Mouse (Mus musculus) olfactory bulb, adult 2 months (tissue): ENCODE measurements around the gene Pycr2. TPM values are rescaled to one million over a fixed set of nuclear protein-coding genes. Genes with fewer than 3 reads are reported as not detected.

Source experiments
- H3K27ac ChIP-seq: fragments of 200-500 bp; 2 replicates; pipeline ENCODE4 v1.5.1; 2012; ENCODE audit warnings: low read depth, low read length; ENCODE audit not compliant: insufficient read depth
- H3K4me1 ChIP-seq: fragments of 200-500 bp; 2 replicates; pipeline ENCODE4 v1.6.1; 2012; ENCODE audit warnings: low read length; ENCODE audit not compliant: control insufficient read depth, insufficient read depth
- H3K4me3 ChIP-seq: fragments of 200-500 bp; 2 replicates; pipeline ENCODE4 v1.5.1; 2012; ENCODE audit warnings: mild to moderate bottlenecking, low read depth, low read length, moderate library complexity; ENCODE audit not compliant: insufficient read depth
- CTCF ChIP-seq: fragments of 200-500 bp; IDR thresholded peaks from 2 replicates; pipeline ENCODE4 v1.5.1; 2012; ENCODE audit warnings: low read depth, mild to moderate bottlenecking, low read length, moderate library complexity; ENCODE audit not compliant: insufficient read depth
- POLR2A ChIP-seq: fragments of 200-500 bp; IDR thresholded peaks from 2 replicates; pipeline ENCODE4 v1.6.1; 2012; ENCODE audit warnings: mild to moderate bottlenecking, low read depth, low read length, moderate library complexity; ENCODE audit not compliant: insufficient read depth
- WGBS: fragments of 180-500 bp; shearing (Covaris S2); methylation state at CpG from one replicate; pipeline ENCODE4 v1.1.7; 2018; 5-methylcytosine and 5-hydroxymethylcytosine counted together
- polyA plus RNA-seq: library from polyadenylated mRNA; stranded (reverse); fragments of >200 nt; gene quantifications from 2 replicates; pipeline ENCODE4 v1.2.4, GENCODE M21; 2012; ENCODE audit warnings: low replicate concordance; ENCODE audit not compliant: missing spikeins, insufficient read depth, insufficient read length

The Pycr2 gene
- polyA plus RNA-seq, 1 experiment = not detected

DNA sequence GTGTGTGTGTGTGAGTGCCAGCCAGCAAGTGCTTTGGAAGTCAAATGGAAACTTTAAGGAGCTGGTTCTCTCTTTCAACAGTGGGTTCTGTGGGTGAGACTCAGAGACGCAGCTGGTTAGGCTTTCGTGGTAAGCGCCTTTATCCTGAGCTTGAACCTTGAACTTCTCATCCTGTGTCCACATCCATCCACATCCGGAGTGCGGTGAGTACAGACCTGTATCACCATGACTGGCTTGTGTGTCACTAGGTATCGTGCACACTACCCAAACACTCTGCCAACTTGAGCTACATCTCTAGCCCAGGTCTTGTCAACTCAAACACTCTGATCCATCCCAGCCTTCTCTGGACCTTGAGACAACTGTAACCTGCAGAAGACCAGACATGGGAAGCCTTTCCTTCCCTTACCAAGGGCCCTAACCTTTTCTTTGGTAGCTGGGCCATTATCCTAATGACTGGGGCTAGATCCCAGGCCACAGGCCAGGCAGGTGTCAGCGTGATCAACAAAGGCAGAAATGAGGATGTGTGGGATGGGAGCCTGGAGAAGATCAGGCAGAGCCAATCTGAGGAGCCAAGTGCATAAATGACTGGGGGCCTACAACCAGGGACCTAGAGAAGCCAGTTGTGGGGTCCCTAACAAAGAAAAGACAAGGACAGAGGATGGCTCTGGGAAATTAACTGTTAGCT lies 36.8 kb downstream of the Pycr2 start:
- Histone ChIP-seq H3K4me3 (no peak overlapping the region), H3K27ac (no peak overlapping the region), H3K4me1 (peaks cover 29% of the 10 kb centered on the region)
- TF ChIP-seq POLR2A = no peak
- no peak for TF ChIP-seq CTCF
- WGBS = 93% methylated on average over 7 of the region's 7 CpGs

DNA sequence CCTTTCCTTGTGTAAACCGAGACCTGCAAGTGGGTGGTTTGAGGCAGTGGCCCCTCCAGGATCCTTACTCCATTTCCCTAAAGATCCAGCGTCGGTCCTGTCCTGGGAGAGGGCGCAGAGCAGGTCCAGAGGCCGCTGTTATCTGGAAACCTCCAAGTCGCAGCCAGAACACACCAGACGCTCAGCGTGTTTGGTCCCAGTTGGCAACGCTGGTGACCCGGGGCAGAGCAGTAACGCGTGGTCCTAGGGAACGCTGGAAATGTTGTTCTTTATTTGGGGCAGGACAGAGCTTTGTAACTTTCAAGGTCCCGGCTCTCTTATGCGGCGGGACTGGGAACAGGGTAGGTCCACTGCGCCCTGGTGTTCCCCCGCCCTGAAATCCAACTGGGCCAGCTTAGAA lies 37.6 kb downstream of the Pycr2 start:
- H3K4me3 ChIP-seq = peak overlapping the region; percentile 66
- no peak for TF ChIP-seq CTCF
- TF ChIP-seq POLR2A = no peak
- 23% methylated on average over 18 of the region's 18 CpGs for WGBS
- H3K27ac ChIP-seq = no peak overlapping the region
- peaks cover 24% of the 10 kb centered on the region for H3K4me1 ChIP-seq

DNA sequence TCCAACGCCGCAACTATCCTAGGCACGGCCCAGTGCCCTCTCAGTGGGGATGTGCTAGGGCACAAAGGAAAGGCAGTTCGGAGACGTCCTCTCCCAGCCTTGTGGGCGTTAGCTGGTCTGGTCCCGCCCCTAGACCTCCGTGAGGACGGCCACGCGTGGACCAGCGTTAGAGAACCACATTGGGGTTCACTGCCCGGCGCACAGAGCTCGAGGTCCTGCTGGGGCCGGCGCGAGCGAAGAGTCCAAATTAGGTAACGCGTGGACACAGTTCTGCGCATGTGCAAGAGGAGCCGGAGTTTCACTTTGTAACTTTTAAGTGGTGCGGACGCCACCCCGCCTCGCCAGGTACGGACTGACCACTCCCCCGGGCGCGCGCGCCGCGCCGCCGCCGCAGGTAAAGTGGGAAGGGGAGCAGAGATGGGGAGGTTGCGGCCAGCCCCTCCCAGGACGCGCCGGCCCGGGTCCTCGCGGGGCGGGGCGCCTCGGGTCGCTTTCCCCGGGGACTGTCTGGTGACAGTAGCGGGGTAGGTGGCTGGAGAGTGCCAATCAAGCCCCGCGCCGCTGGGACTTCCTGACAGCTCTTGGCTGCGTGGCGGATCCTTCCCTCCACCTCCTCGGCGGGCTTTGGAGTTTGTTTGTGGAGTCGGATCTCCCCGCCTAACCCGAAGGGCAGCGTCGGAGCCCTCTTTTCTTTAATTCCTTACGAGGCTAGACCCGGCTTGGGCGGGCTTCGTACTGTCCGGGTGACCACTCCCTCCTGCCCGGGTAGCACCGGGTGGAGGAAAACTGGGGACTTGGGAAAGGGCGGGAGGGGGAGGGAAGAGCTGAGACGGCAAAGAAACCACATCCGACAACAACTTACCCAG lies 38.3 kb downstream of the Pycr2 start, which contains the start of gene Tmem63a:
Gene Tmem63a (plus strand): TSS at position 179 of the 866 bp plus-strand sequence.
- H3K27ac ChIP-seq = no peak within 1 kb of the TSS
- TF ChIP-seq POLR2A (no peak), CTCF (no peak)
- WGBS = 2% methylated on average over 73 of the region's 73 CpGs

DNA sequence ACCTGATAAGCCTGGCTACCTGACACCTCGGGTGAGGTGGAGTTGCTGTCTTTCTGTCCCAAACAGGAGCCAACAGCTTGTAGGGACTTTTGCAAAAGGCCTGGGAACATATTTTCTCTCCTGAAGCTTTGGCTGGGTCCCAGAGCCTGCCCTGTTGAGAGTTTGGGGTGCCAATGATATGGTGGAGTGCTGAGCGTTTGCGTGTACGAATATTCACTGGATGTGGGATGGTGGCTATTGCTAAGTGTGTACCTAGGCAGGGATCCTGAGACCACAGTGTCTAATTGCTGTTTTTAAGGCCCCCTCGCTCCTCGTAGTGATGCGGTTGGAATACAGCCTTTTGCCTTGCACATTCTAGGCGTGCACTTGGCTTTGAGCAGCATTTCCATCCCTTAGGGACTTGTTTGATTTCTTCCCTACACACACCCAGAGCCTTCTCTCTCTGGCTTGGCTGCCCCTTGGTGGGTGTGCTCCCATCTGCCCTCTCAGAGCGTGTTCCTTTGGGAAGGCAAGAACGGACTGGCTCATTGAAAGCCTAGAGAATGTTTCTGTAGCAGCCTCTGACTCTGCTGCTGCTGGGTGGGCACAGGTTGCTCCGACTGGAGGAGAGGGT lies 39.0 kb downstream of the Pycr2 start:
- peak overlapping the region; percentile 66; the same call in 1 of the 2 replicates for H3K4me3 ChIP-seq
- H3K27ac ChIP-seq = no peak overlapping the region
- TF ChIP-seq POLR2A (no peak), CTCF (no peak)
- H3K4me1 ChIP-seq = peaks cover 20% of the 10 kb centered on the region
- 72% methylated on average over 11 of the region's 11 CpGs for WGBS

More for the DNA sequence above, 38.3 kb downstream of the Pycr2 start, which contains the start of gene Tmem63a:
- peaks cover 20% of the 10 kb centered on the region for H3K4me1 ChIP-seq
- H3K4me3 ChIP-seq = peak within 1 kb of the TSS; percentile 66

DNA sequence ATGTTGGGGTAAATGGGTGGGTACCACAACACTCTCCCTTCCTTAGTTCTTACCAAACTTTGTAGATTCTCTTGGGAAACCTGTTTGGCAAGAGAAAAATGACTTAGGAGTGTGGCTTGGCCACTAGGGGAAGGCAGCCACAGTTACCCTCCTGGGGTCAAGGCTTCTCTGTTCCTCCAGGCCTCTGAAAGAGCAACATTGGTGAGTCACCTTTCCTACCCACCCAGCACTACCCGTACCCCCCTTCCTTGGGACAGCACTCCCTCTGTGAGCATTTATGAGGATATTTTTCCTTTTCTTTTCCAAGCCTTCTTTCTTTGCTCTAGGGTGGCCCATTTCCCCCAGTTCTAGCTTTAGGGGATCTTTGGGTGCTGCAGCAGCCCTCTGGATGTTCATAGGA lies 39.8 kb downstream of the Pycr2 start:
- Histone ChIP-seq H3K4me1 (peaks cover 20% of the 10 kb centered on the region), H3K4me3 (no peak overlapping the region), H3K27ac (no peak overlapping the region)
- no peak for TF ChIP-seq POLR2A
- 82% methylated on average over 1 of the region's 1 CpGs for WGBS

DNA sequence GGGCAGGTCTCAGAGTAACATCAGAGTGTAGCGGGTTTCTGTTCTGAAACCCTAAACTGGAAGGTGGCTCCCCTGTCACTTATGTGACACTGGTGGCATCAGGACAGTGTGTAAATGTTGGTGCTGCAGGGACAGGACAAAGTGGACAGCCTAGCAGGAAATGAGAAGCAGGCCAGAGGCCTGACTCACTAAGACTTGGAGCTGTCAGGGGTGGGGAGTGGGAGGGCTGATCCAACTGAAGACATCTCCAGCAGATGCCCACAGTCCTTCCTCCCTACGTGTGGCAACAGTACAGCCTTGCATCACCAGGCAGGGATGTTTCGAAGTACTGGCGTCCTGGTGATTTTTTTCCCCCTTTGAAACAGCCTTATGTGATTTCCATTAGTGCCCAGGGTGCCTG lies 40.5 kb downstream of the Pycr2 start:
- peaks cover 20% of the 10 kb centered on the region for H3K4me1 ChIP-seq
- no peak overlapping the region for H3K27ac ChIP-seq
- WGBS = 84% methylated on average over 4 of the region's 4 CpGs
- no peak overlapping the region for H3K4me3 ChIP-seq
- TF ChIP-seq CTCF (no peak), POLR2A (no peak)

DNA sequence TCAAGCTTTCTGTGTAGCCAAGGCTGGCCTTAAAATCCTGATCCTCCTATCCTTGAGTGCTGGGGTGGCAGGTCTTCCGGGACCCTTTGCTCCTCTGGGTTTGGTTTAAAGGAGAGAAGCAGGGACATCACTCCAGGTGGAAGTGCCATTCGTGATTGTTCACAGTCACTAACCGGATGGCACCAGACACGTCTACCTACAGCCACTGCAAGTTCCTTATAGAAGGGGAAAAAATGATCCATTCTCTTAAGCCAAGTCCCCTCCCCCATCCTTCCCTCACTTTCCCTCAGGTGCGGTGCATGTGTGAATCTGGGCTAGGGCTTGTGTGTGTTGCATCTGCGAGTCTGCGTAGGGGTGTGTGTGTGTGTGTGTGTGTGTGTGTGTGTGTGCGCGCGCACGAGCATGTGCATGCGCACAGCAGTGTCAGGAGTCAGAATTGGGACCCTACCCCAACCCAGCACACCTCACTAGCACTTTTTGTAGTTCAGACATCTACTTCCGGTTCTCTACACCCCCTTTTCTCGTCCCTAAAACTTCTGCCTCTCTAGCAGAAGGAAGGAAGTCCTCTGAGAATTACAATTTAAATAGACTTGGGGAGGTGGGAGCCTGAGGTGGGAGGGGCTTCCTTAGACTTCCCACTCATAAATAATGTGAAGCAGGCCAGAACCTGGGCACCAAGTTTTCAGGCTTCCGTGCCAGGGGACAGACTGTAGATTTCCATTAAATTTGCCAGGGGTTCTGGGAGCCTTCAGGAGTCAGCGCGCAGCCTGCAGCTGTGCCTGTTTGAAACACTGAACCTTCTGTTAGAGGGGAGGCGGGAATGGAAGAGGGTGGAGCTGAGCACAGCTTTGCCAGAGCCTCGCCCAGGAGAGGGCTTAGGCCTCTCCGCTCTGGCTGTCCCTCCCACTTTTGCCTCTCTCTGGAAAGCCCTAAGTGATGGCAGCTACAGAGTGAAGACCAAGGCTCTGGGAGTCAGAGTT lies 41.2 kb downstream of the Pycr2 start:
- H3K27ac ChIP-seq = no peak overlapping the region
- no peak overlapping the region for H3K4me3 ChIP-seq
- WGBS = 38% methylated on average over 20 of the region's 20 CpGs
- H3K4me1 ChIP-seq = peaks cover 20% of the 10 kb centered on the region
- TF ChIP-seq CTCF (no peak), POLR2A (no peak)

DNA sequence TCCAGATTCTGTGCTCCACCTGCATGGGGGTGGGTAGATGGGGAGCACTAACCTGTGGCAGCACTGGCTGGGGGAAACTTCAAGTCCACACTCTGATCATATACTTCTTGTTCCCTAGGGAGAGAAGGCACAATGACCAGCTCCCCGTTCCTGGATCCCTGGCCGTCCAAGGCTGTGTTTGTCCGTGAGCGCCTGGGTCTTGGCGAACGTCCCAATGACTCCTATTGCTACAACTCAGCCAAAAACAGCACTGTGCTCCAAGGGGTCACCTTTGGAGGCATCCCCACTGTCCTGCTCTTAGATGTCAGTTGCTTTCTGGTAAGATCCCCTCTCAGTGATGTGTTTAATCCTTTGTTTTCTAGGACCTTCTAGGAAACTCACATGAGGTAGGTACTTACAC lies 42.4 kb downstream of the Pycr2 start:
- no peak overlapping the region for H3K4me3 ChIP-seq

More for the DNA sequence above, 42.4 kb downstream of the Pycr2 start:
- peaks cover 20% of the 10 kb centered on the region for H3K4me1 ChIP-seq
- H3K27ac ChIP-seq = no peak overlapping the region
- 71% methylated on average over 6 of the region's 6 CpGs for WGBS
- TF ChIP-seq POLR2A = no peak
- TF ChIP-seq CTCF = no peak
